Mouse (Mus musculus): ENCODE data around the gene Itpkb.
A peak's percentile ranks its signal among the peaks of the same experiment; 100 is the strongest.

DNA sequence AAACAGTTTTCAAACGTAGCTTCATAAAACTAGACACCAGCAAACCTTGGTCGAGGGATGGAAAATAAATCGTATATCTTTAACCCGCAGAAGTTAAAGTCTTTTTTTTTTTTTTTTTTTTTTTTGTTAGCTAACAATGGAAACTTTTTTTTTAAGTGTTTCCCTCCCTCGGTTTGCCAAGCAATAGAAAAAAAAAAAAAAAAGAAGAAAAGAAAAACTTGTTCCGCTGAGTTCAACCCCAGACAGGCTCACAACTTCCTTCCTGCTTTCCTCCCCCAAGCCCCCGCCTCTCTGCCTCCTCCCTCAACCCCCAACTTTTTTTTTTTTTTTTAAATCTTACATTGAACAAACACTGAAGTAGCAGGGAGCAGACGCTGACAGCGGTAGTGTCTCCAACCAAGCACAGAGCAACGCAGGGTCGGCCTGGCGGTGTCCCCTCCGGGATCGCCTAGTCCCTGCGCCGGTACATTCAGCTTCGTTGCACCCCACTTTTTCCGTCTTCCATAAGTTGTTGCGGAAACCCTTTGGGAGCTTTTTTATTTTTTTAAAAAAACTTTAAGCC lies at the start of gene Itpkb:
- TF ChIP-seq CTCF (IDR thresholded peaks at IDR 0.05; ENCODE audit: insufficient read depth, low read length) = no peak
- peak; percentile 98 for TF ChIP-seq POLR2A (IDR thresholded peaks at IDR 0.05; ENCODE audit: borderline replicate concordance, extremely low read depth, low read depth, low read length)

All from lung, adult 2 months (tissue).